Mouse (Mus musculus) retina, embryonic 14.5 days (tissue): ENCODE results near the gene Tmem238l.

Experiments used
- DNase-seq: peaks from one replicate; pipeline ENCODE4 v3.0.0-alpha.2; 2015; ENCODE audit warnings: low spot score

Gene Tmem238l

GRCm38 (mm10) chr11:66956303-66956702 is at the start of gene Tmem238l:
Gene Tmem238l, plus strand, starts transcription at chr11:66956638.
- DNase-seq: no peak

DNA sequence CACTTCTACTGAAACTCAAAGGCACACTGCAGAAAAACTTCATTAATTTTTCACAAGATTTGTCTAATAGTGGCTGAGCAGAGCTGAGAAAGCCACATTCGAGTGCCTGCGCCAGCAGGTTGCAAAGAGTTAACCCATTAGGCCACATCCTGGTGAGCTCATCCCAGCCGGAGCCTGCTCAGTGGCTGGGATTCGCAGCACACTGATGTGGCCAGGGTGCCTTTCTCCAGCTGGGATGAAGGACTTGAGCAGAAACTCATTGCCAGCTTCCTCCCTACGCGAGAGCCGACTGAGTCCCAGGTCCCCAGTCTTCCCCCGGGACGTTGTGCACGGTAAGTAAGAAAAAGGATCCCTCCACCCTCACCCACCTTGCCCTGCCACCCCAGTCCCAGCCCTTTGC is 44.6 kb upstream of the Tmem238l start, which contains the start of gene Pirt:
Gene Pirt (plus strand): TSS at position 171 of the 400 bp plus-strand sequence.
- DNase-seq: peak; percentile 40

DNA sequence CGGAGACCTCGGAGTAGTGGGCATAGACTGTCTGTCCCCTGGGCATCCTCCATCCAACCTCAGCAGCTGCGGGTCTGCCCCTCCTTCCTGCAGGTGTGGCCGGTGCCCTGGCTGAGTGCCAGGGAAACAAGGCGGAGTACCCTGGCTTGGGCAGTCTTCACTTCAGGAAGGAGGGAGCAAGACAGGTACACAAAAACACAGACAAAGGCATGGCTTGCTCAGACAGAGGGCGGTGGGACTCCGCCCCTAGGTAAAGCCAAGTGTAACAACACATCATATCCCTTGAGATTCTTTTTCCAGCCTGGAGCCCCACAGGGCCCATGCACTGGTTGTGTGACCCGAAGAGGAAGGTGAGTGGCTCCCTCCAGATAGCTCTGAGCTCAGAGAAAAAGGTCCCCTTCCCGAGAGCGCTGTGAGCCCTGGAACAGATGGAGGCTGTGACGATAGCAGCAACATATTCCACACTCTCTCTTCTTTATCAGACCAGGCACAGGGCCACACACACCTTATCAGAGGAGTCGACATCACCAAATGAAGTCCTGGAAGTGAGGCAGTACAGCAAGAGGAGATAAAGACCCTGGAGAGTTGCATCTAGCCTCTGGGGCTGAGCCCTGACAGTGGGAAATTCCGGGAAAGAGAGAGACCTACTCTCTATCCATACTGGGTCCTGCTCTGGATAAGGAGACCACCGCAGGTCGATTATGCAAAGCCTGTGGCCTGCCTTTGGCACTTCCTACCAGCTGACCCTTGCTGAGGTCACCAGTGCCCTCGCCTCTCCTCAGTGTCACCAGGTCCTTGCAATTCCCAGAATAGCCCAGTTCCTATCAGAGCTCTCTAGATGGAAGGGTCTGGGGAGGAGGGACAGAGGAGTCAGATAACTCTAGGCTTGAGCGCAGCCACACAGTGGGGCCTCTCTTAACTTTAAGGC is 43.6 kb upstream of the Tmem238l start:
- no peak for DNase-seq

DNA sequence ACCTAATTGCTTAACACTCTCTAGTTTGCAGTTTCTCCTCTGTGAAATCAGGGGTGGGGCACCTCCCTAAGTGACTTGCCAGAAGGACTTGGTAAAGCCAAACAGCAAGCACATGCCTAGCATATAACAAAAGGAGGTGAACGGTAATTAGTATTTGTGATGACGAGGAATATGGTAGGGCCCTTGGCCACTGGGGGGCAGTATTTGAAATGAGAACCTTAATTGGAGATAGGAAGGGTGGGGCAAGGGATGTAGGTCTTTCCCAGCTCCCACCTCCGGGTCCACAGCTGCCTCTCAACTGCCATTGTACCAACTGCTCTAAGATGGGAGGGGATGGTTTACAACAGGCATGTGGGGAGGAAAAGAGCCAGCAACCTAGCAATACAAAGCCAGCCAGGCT is 42.2 kb upstream of the Tmem238l start:
- peak; percentile 66 for DNase-seq

DNA sequence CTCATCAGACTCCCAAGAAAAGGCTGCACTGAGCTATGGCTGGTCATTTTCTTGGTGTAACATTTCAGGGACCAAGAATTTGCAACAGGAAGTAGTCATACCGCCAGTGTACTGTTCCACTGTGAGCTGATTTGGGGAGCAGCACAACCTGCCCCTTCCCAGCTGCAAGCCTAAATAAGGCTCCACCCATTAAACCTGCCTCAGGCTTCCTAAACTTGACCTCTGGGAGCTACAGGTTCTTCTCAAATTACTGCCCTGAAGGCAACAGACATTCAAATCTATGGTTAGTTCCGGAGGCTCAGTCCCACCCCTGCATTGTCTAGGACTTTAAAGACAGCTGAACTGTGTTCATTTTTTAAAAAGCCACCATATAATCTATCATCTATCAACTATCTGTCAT is 36.4 kb upstream of the Tmem238l start:
- no peak for DNase-seq

DNA sequence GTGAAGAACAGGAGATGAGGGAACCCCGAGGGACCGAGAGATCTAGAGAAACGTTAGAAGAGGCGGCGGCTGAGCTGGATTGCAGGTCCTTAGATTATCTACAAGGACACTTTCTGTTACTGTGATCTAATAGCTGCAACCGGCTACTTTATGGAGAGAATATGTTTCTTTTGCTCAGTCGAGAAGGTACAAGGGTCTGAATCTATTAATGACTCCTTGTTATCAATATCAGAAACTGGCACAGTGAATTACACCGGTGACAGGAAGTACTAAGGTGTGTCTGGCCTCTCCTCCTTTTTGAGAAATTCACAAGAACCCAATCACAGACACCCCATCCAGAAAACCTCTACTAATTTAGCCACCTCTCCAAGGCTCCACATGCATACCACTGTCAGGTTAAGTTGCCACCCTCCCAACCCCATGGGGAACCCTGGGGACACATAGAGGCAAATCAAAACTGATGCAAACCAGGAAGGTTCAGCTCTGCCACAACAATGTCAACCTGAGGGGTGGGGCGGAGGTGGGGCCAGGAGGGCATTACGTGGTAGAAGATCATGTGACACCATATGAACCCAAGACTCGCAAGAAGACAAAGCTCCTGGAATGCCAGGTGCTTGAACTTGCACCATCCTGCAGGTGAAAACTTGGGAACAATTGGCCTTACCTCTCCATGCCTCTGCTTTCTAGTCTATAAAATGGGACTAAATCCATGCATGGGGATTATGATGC is 32.2 kb upstream of the Tmem238l start:
- no peak for DNase-seq

GRCm38 (mm10) chr11:66928311-66928710 is 28.1 kb upstream of the Tmem238l start:
- no peak for DNase-seq

DNA sequence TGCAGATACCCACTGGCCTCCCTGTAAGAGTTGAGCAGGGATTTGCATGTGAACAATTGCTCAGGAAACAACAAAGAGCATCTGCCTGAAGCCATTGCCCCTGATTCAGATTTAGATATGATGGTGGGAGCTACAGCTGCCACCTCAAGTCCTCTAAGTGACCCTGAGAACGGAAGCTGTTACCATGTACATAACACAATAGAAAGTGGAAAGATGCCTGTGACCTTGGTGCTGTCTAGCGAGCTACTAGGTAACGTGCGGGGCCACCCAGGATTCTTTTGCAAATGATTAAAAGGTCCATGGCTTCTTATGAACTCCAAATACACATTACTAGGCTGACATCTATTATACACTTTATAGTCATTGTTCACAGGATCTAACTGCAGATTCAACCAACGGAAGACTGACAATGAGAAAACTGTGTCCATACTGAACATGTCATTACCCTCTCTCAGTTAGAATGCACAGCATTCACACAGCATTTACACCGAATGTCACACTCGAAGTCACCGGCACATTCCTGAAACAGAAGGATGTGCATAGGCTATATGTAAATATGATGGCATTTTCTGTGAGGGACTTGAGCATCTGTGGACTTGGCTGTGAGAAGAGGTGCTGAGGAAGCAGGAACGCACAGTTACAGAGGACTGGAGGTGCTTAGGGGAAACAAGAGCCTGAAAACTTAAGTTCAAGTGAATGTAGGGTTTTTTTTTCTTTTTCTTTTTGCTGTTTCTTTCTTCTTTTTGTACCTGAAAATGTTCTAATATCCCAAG is 23.4 kb upstream of the Tmem238l start:
- no peak for DNase-seq

GRCm38 (mm10) chr11:66934428-66935173 is 21.8 kb upstream of the Tmem238l start:
- no peak for DNase-seq

- DNase-seq: no peak
These were observed 14.4 kb upstream of the Tmem238l start for GRCm38 (mm10) chr11:66942011-66942410.

DNA sequence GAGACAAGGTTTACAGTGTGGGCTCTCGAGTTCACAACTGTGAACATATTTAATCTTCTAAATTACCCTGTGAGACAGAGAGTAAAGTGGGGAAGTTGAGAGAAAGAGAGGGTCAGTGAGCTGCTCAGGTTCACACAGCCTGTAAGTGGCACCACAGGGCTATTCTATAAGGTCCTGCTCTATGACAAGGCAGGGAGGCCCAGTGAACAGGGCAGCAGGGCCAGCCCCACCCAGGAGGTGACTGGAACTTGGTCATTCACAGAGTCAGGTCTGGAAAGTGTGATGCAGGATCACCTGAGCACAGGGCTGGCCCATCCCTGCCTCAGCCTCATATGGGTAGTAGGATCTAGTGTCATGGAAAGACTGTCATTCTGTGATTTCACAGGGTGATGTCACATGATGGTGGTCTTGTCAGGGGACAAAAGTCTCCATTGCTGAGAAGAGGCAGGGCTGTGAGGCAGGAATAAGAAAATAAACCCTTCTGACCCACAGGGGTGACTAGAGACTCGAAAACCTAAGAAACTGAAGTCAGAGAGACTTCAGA is 11.1 kb upstream of the Tmem238l start:
- no peak for DNase-seq

GRCm38 (mm10) chr11:66946521-66946920 is 9.9 kb upstream of the Tmem238l start:
- DNase-seq: no peak

GRCm38 (mm10) chr11:66946922-66947321 is 9.5 kb upstream of the Tmem238l start:
- no peak for DNase-seq

GRCm38 (mm10) chr11:66960797-66961196 is 4.4 kb downstream of the Tmem238l start:
- DNase-seq: no peak

DNA sequence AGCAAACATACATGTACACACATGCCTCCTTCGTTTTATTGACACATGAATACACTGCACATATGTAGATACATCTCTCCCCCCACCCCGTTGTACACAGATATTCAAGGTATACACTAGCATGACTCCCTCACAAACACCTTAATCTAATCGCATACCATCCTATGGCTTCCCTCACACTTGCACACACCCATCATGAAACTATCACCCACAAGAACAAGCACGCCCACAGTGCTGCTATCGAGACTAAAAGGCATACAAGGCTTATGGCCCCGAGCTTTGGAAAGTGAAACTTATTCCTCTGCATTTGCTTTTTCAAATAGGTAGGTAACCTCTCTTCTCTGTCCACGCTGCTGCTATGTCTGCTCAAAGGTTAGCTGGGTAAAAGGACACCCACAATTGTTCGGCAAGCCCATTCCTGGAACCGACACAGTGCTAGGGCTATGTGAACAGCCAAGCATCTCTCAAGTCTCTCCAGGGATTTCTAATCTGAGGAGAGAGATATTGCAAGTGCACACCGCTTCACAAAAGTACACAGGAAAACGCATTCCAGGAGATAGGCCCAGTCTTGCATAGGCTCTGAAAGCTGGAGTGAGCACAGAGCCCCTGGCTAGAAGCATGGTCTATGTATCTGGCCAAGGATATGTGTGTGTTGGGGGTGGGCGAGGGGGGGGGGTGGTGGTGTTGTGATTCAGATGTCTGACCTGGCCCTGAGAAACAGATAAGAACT is 5.2 kb downstream of the Tmem238l start:
- DNase-seq: no peak

DNA sequence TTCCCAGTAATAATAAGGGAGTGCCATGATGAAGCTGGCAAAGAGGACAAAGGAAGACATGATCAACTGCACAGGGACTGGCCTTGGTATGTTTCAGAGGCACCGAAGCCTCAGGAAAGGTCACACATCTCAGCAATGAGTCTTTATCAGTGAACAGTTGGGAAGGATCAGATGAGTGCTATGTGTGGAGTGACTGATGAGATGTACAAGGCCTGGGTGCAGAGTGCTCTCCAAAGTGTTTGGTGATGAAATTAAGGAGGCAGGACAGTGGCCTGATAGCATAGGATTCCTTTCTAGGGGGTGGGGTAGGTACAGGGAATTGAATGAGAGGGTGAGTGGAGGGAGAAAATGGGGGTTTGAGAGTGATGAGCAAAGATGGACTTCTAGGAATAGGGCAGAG is 7.0 kb downstream of the Tmem238l start:
- no peak for DNase-seq

GRCm38 (mm10) chr11:66966500-66967116 is 10.2 kb downstream of the Tmem238l start:
- no peak for DNase-seq

DNA sequence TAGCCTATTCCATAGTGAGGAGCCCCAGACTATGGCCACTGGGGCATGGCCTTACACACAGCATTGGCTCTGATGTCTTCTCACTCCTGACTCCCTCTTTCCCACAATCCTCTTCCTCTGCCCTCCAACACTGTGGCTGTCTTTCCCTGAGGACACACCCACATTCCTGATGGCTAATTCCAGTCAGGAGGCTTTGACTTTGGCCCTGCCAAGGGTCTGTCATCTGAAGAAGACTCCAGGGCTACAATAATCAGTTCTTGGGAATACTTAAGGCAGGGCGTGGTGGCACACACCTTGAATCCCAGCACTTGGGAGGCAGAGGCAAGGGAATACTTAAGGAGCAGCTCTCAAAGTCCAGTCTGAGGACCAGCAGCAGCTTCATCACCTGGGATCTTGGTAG is 12.1 kb downstream of the Tmem238l start:
- DNase-seq: no peak

GRCm38 (mm10) chr11:66973507-66973906 is 17.1 kb downstream of the Tmem238l start:
- DNase-seq: no peak
